Mouse (Mus musculus) heart, embryonic 12.5 days (tissue): ENCODE results near the gene Dcdc2b. TPM values are rescaled to one million over a fixed set of nuclear protein-coding genes. Genes with fewer than 3 reads are reported as not detected.

Source experiments
- ATAC-seq: fragments of 200-750 bp; cut with Nextera tagmentation; 2 replicates; pipeline ENCODE4 v1.8.0; 2017; ENCODE audit warnings: moderate TSS enrichment, moderate library complexity; ENCODE audit not compliant: insufficient number of reproducible peaks, low FRiP score
- H3K27ac ChIP-seq: fragments of 300-500 bp; sonication (generic); 2 replicates; pipeline ENCODE4 v1.5.1; 2016; ENCODE audit warnings: mild to moderate bottlenecking, moderate library complexity; ENCODE audit not compliant: poor library complexity, severe bottlenecking
- H3K27me3 ChIP-seq: fragments of 300-500 bp; sonication (generic); replicated peaks from 2 replicates; pipeline ENCODE4 v1.6.1; 2016; ENCODE audit warnings: mild to moderate bottlenecking, moderate library complexity
- H3K36me3 ChIP-seq: fragments of 300-500 bp; sonication (generic); 2 replicates; pipeline ENCODE4 v1.6.1; 2016; ENCODE audit warnings: mild to moderate bottlenecking, moderate library complexity
- H3K4me1 ChIP-seq: fragments of 300-500 bp; sonication (generic); replicated peaks from 2 replicates; pipeline ENCODE4 v1.6.1; 2016; ENCODE audit warnings: mild to moderate bottlenecking
- H3K4me2 ChIP-seq: fragments of 300-500 bp; sonication (generic); 2 replicates; pipeline ENCODE4 v1.6.1; 2016; ENCODE audit warnings: mild to moderate bottlenecking, moderate library complexity
- H3K4me3 ChIP-seq: fragments of 300-500 bp; sonication (generic); 2 replicates; pipeline ENCODE4 v1.5.1; 2016; ENCODE audit warnings: mild to moderate bottlenecking
- H3K9ac ChIP-seq: fragments of 300-500 bp; sonication (generic); 2 replicates; pipeline ENCODE4 v1.6.1; 2016; ENCODE audit warnings: mild to moderate bottlenecking, moderate library complexity
- H3K9me3 ChIP-seq: fragments of 300-500 bp; sonication (generic); replicated peaks from 2 replicates; pipeline ENCODE4 v1.6.1; 2016; ENCODE audit warnings: mild to moderate bottlenecking, moderate library complexity
- WGBS: fragments of 180-500 bp; shearing (Covaris S2); methylation state at CpG from one replicate; pipeline ENCODE4 v1.1.7; 2016; 5-methylcytosine and 5-hydroxymethylcytosine counted together
- polyA plus RNA-seq: library from polyadenylated mRNA; unstranded; fragments of >200 nt; fragmentation: Nextera tagmentation; extraction: Ambion mirVana; gene quantifications from 2 replicates; pipeline ENCODE4 v1.2.1, GENCODE M21; 2016

Gene Dcdc2b
- polyA plus RNA-seq, 1 experiment from 2014 or later: 1.4 TPM

DNA sequence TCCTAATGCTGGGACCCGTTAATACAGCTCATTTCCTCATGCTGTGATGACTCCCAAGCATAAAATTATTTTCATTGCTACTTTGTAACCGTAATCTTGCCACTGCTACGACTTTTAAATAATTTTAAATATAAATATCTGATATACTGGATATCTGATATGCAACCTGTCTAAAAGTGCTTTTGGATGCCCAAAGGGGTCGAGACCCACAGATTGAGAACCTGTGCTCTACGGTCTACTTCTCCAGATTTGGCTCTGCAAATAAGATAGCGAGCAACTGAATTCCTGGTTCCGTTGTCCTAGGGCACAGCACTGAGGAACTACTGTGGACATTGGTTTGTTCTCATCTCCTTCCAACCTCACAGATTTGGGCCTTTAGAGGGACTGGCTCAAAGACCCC, 36.4 kb downstream of the Dcdc2b start:
- Histone ChIP-seq H3K36me3 (no peaks in the 10 kb centered on the region), H3K9ac (no peak overlapping the region), H3K27ac (no peak overlapping the region), H3K4me3 (no peak overlapping the region), H3K4me2 (peak overlapping the region; percentile 7; the same call in 1 of the 2 replicates), H3K9me3 (no peaks in the 10 kb centered on the region), H3K4me1 (peaks cover 16% of the 10 kb centered on the region), H3K27me3 (no peaks in the 10 kb centered on the region; the same call in 1 of the 2 replicates)
- ATAC-seq: no peak
- WGBS: 73% methylated on average over 7 of the region's 7 CpGs

DNA sequence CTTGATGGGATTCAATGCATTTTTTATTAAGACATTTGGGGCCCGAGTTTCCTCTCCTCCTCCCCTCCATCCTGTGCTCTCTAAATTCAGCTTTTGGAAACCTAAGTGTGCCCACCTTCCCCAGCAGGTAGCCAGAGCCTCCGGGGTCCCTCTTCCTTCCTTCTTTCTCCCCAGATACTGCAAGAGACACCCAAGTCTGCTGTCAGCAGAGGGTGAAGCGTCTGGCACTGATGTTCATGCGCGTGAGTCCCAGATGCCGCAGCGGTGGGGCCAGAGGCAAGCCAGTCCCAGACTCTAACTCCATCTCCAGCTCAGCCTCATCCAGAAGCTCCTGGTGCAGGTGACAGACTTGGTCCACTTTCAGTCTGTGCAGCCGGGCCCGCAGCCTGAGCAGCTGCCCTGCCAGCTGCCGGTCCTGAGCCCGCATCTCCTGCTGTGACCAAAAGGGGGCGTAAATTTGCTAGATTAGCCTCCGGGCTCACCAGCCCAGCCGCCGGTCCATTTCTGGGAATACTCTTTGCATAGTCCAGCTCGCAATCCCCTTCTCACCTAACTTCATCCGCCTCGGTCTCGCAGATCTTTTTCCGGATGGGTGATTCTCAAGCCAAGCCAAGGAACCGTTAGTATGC, 37.1 kb downstream of the Dcdc2b start:
- H3K27me3 ChIP-seq: no peaks in the 10 kb centered on the region; the same call in 1 of the 2 replicates
- peak overlapping the region; percentile 30 for H3K4me2 ChIP-seq
- no peaks in the 10 kb centered on the region for H3K9me3 ChIP-seq
- ATAC-seq: no peak
- H3K4me3 ChIP-seq: peak overlapping the region; percentile 9; the same call in 1 of the 2 replicates
- H3K4me1 ChIP-seq: peaks cover 16% of the 10 kb centered on the region
- no peak overlapping the region for H3K27ac ChIP-seq
- H3K9ac ChIP-seq: no peak overlapping the region
- 32% methylated on average over 21 of the region's 21 CpGs for WGBS
- H3K36me3 ChIP-seq: no peaks in the 10 kb centered on the region

DNA sequence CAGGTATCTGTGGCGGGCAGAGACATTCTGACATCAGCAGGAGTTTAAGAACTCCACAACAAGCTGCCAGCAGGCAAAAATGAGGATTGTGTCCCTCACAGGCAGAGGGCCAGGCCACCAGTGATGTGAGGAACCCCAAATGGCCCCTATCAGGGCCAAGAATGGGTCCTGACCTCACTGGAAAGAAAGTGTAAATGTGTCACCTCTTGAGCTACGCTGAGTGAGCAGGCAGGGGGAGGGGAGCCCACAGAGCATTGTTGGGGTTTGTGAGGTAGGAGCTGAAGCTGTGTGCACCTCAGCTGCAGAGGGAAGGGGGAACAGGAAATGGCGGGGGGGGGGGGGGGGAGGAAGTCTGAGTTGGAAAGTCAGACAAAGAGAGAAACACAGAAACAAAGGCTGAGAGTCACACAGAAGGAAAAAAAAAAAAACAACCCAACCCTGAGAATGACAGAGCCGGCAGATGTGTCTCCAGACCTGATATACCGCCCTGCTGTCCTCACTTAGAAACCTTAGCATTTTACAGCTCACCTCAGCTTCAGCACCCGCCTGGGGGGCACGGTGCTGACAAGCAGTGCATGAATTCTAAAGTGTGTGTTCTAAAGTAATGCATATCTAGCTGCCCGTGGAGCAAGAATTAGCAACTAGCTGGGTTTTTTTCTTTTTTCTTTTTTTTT, 38.7 kb downstream of the Dcdc2b start:
- H3K4me3 ChIP-seq: no peak overlapping the region
- no peak overlapping the region for H3K9ac ChIP-seq
- peaks cover 15% of the 10 kb centered on the region for H3K4me1 ChIP-seq
- peak; percentile 56 for ATAC-seq
- no peaks in the 10 kb centered on the region; the same call in 1 of the 2 replicates for H3K27me3 ChIP-seq
- H3K9me3 ChIP-seq: no peaks in the 10 kb centered on the region
- no peak overlapping the region; the same call in 1 of the 2 replicates for H3K4me2 ChIP-seq
- H3K27ac ChIP-seq: peak overlapping the region; percentile 41
- H3K36me3 ChIP-seq: no peaks in the 10 kb centered on the region
- WGBS: 34% methylated on average over 7 of the region's 8 CpGs

DNA sequence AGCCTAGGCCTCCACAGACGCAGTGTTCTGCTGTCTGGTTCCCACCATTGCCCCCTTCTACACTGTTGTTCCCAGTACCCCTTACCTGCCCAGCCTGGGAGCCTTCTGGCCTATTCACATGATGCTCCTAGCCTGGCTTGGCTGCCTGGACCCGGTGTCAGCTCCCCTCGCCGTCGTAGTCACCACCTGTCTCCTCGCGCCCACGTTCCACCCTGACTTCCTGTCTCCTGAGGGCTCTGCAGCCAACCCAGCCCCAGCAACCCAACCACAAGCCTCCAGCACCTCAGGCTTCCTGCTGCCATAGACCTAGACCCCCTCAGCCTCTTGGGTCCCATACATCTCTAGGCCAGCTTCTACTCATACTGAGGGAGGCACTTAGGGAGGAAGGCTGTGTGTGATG, 40.6 kb downstream of the Dcdc2b start, which contains the start of gene Lck:
Gene Lck, minus strand, starts transcription at position 212 of the 400 bp plus-strand sequence.
- no peak for ATAC-seq
- 89% methylated on average over 8 of the region's 8 CpGs for WGBS
- no peak within 1 kb of the TSS for H3K4me3 ChIP-seq
- no peaks in the 10 kb centered on the region for H3K9me3 ChIP-seq
- H3K27me3 ChIP-seq: no peaks in the 10 kb centered on the region; the same call in 1 of the 2 replicates
- H3K36me3 ChIP-seq: no peaks in the 10 kb centered on the region
- peaks cover 11% of the 10 kb centered on the region for H3K4me1 ChIP-seq
- H3K9ac ChIP-seq: no peak within 1 kb of the TSS
- no peak within 1 kb of the TSS for H3K4me2 ChIP-seq
- H3K27ac ChIP-seq: peak within 1 kb of the TSS; percentile 34

DNA sequence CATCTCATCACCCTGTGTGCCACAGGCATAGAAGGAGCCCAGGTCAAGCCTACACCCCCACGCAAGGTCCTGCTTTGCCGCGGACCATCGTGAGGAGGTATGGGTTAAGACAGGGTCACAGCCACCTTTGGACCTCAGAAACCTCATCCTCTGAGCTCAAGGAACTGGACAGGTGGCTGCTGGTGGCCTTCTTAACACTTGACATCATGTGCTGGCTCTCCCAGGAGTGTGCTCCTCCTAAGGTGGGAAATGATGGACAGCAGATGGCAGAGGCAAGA, 41.0 kb downstream of the Dcdc2b start:
- Histone ChIP-seq H3K9ac (no peak overlapping the region), H3K4me3 (no peak overlapping the region), H3K27ac (peak overlapping the region; percentile 34), H3K4me1 (peaks cover 11% of the 10 kb centered on the region), H3K4me2 (no peak overlapping the region), H3K36me3 (no peaks in the 10 kb centered on the region), H3K9me3 (no peaks in the 10 kb centered on the region), H3K27me3 (no peaks in the 10 kb centered on the region; the same call in 1 of the 2 replicates)
- no peak for ATAC-seq
- 94% methylated on average over 4 of the region's 4 CpGs for WGBS

DNA sequence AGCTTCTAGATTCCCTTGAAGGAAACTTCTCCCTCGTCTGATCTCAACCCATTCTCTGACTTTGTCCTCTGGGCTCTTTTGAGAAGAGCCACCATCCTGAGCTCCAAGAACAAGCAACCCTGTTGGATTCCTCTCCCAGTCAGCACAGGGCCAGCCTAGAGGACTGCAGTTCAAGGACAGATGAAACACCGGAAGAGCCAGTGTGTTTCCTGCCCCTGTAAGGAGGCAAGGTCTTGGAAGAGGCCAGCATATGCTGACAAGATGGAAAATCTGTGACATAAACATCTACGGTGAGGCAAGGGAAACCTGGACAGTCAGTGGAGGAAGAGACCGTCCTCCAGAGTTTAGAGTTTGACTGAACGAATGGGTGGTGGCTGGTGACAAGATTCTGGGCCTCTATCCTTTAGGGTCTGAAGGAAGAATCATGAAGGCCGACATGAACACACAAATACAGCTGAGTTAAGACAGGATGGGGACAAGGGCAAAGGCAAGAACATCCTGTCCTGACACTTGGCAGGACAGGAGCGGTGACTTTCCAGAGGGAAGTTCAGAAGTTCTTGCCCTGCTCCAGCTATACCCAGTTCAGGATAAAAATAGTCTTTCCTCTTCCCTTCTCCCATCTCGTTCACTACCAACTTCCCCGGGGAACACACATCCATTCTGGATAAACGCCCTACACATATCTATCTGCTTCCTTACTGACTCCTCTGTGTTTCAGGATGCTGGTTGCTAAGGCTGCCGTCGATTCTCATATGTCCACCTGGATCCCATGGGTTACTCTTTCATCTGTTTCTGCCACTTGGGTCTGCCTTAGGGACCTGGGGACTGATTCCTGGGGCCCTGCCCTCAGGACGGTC, 41.6 kb downstream of the Dcdc2b start:
- 0 out of 2 replicates have a peak, but pooled peaks have one; percentile 27 for ATAC-seq
- H3K27ac ChIP-seq: peak overlapping the region; percentile 34
- peaks cover 11% of the 10 kb centered on the region for H3K4me1 ChIP-seq
- no peaks in the 10 kb centered on the region; the same call in 1 of the 2 replicates for H3K27me3 ChIP-seq
- no peak overlapping the region for H3K4me3 ChIP-seq
- WGBS: 65% methylated on average over 13 of the region's 13 CpGs
- no peak overlapping the region for H3K4me2 ChIP-seq
- H3K36me3 ChIP-seq: no peaks in the 10 kb centered on the region
- no peak overlapping the region for H3K9ac ChIP-seq
- no peaks in the 10 kb centered on the region for H3K9me3 ChIP-seq

DNA sequence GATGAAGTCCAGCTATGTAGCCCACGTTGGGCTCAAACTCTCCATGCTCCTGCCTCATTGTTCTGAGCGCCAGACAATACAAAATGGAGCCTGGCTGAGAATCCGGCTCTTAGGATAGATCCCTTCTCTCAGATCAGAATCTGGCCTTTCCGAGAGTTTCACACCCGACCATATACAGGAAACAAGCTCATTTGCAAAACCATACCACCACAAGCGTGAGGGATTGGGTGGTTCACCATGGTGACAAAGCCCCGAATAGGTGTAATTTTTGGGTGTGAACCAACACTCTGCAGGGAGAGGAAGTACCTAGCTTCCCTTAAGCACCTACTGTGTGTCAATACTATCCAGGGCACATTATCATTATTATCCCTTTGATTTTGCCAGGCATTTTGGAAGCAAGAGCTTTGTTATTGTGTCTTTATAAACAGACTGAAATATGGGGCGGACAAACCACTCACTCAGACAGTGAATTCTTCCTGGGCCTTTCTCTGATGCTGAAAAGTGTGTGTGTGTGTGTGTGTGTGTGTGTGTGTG, 42.4 kb downstream of the Dcdc2b start:
- Histone ChIP-seq H3K4me1 (peaks cover 11% of the 10 kb centered on the region), H3K36me3 (no peaks in the 10 kb centered on the region), H3K27me3 (no peaks in the 10 kb centered on the region; the same call in 1 of the 2 replicates), H3K4me2 (no peak overlapping the region), H3K4me3 (no peak overlapping the region), H3K9me3 (no peaks in the 10 kb centered on the region), H3K27ac (no peak overlapping the region), H3K9ac (no peak overlapping the region)
- WGBS: 71% methylated on average over 8 of the region's 8 CpGs
- ATAC-seq: no peak

DNA sequence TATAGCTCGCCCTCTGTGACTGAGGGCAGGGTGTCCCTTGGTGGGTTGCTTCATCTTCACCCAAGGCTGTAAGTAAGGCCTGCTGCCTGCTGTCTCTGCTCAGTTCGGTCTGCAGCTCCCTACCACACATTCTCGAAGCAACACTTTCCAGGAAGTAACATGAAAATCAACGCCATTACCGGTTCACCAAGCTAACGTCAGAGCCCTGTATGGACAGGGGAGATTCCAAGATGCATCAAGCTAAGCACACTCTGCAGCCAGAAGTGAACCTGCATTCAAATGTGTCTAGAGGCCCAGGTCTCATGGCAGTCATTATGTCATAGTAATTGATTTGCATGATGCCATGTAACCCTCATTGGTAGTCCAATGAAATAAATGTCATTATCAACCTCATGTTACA, 44.0 kb downstream of the Dcdc2b start:
- Histone ChIP-seq H3K9ac (no peak overlapping the region), H3K36me3 (no peaks in the 10 kb centered on the region), H3K4me2 (no peak overlapping the region), H3K27me3 (no peaks in the 10 kb centered on the region; the same call in 1 of the 2 replicates), H3K4me1 (peaks cover 5% of the 10 kb centered on the region), H3K27ac (no peak overlapping the region), H3K9me3 (no peaks in the 10 kb centered on the region), H3K4me3 (no peak overlapping the region)
- WGBS: 80% methylated on average over 6 of the region's 6 CpGs
- no peak for ATAC-seq

DNA sequence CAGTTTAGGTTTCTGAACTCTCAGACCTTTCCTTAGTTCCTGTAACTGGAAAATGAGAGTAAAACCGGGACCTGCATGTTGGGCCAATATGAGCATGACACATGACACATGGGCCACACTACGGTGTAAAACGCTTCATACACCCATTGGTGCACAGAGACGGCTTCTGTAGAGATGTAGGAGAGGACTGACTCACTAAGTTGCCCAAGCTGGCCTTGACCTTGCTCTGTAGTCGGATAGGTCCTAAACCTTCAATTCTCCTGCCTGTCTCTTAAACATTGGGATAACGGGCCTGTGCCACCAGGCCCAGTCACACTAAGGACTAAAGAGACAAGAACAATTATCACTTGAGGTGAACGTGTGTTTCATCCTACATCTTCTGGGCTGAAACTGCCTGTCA, 45.7 kb downstream of the Dcdc2b start:
- Histone ChIP-seq H3K4me2 (no peak overlapping the region), H3K9ac (no peak overlapping the region), H3K4me1 (peaks cover 4% of the 10 kb centered on the region; the same call in 1 of the 2 replicates), H3K9me3 (no peaks in the 10 kb centered on the region), H3K27ac (no peak overlapping the region), H3K27me3 (no peaks in the 10 kb centered on the region; the same call in 1 of the 2 replicates), H3K4me3 (no peak overlapping the region), H3K36me3 (no peaks in the 10 kb centered on the region)
- no peak for ATAC-seq
- WGBS: 80% methylated on average over 7 of the region's 7 CpGs

DNA sequence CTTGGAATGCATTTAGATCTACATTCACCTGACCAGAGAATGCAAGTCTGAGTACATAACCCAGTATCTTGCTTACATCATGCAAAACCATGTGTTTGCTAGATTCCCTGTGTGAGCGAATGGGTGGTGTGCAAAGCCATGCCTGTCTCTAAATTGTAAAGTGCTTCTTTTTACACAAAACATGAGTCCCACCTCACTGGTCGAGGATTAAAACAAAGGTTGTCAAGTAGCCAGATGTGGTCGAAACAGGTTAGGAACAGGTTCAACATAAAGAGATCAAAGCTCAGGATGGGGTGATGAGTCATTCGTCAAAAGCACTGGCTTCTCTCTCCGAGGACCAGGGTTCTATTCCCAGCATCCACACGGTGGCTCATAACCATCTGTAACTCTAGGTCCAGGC, 48.9 kb downstream of the Dcdc2b start:
- H3K4me1 ChIP-seq: no peaks in the 10 kb centered on the region
- no peaks in the 10 kb centered on the region for H3K36me3 ChIP-seq
- H3K9me3 ChIP-seq: no peaks in the 10 kb centered on the region
- no peak overlapping the region for H3K4me3 ChIP-seq
- no peak overlapping the region for H3K27ac ChIP-seq
- 82% methylated on average over 6 of the region's 6 CpGs for WGBS
- ATAC-seq: no peak
- no peak overlapping the region for H3K4me2 ChIP-seq
- H3K27me3 ChIP-seq: no peaks in the 10 kb centered on the region
- H3K9ac ChIP-seq: no peak overlapping the region

DNA sequence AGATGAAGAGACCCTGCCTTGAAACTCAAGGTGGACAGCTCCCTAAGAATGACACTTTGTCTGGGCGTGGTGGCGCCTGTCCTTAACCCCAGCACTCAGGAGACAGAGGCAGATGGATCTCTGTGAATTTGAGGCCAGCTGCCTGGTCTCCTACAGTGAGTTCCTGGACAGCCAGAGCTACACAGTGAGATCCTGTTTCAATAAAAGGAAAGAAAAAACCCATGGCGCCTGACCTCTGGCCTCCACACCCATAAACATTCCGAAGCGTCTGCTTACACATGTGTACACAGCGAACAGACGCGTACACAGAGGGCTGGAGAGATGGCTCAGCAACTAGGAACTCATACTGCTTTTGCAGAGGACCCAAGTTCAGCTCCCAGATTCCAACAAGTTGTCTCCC, 50.3 kb downstream of the Dcdc2b start:
- ATAC-seq: no peak
- Histone ChIP-seq H3K4me2 (no peak overlapping the region), H3K36me3 (no peaks in the 10 kb centered on the region), H3K9ac (no peak overlapping the region), H3K4me3 (no peak overlapping the region), H3K27ac (no peak overlapping the region), H3K27me3 (no peaks in the 10 kb centered on the region), H3K9me3 (no peaks in the 10 kb centered on the region), H3K4me1 (no peaks in the 10 kb centered on the region)
- WGBS: 77% methylated on average over 8 of the region's 8 CpGs
